Mouse (Mus musculus) liver, adult 2 months (tissue): ENCODE measurements around the gene Caskin1.
A peak's percentile ranks its signal among the peaks of the same experiment; 100 is the strongest.

Experiments used
- CTCF ChIP-seq: fragments of 200-500 bp; IDR thresholded peaks from 2 replicates; pipeline ENCODE4 v1.5.1; 2011; ENCODE audit warnings: low read depth, low read length, control low read depth
- POLR2A ChIP-seq: fragments of 200-500 bp; IDR thresholded peaks from 2 replicates; pipeline ENCODE4 v1.6.1; 2011; ENCODE audit warnings: low read length, control low read depth; ENCODE audit not compliant: insufficient read depth; ENCODE audit errors: extremely low read depth

DNA sequence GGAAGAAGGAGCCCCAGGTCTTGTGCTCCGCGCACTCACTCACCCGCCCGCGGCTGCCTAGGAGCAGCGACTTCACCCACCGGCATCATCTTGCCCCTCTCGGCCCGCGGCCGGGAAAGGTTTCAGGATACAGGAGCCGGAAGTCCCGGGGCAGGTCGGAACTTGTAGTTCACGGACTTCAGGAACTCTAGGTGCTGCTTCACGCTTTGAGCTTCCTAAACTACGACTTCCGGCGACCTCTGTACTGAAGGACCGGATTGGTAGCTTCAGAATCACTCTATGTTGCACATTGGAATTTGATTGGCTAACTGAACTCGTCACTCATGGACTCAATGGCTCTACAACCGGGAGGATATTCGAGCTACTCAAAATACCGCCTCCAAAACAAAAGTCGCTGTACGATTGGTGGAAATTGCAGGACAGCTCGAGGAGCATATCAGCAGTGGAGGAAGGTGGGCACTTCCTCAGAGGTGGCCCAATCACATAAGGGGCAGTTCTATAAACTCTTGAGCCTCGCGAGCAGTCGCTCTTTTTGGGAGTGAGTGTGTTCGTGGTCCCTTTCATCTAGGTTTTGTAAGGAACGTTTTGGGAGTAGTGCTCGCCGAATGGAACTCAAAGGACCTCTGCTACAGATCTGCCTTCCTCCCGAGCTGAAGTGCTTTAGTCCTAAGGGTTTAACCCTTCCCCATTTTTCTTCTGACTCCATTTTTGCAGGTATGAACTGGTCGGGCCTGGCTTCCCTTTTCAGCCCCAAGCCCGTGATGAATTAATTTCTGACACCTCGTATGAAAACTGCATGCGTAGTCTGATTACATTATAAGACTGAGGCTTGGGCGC, 39.5 kb downstream of the Caskin1 start, which contains the start of gene Traf7:
- TF ChIP-seq CTCF (no peak), POLR2A (peak; percentile 77; the same call in 1 of the 2 replicates)
